Mouse (Mus musculus) left cerebral cortex, postnatal 25 days (tissue): ENCODE data around the gene Gm44502. TPM values are rescaled to one million over a fixed set of nuclear protein-coding genes. Genes with fewer than 3 reads are reported as not detected.
A peak's percentile ranks its signal among the peaks of the same experiment; 100 is the strongest.
"Not testable (repeated sequence)": the region's sequence is repeated elsewhere in the genome, so short reads cannot be mapped to it uniquely, and the experiment has no call there.

Source experiments
- DNase-seq, 2 experiments: peaks; one replicate each; pipeline ENCODE4 v3.0.0; 2022; ENCODE audit warnings: low spot score in 2 of 2, mixed read lengths in 1 of 2
- intact Hi-C: fragments of 180-260 bp; cut with DNase I; formaldehyde crosslinking; loops from one replicate; pipeline ENCODE4 v1.15.1; 2025
- total RNA-seq, 2 experiments: library from RNA; stranded (reverse); gene quantifications; 2 replicates each; pipeline ENCODE4 v1.2.3; 2021

The Gm44502 gene
- total RNA-seq, 2 experiments from 2014 or later = 0.80 TPM; not detected in 1

GRCm38 (mm10) chr15:89458942-89459341 is 29.4 kb upstream of the Gm44502 start:
- intact Hi-C loops = no loop called here
- DNase-seq = no peak

GRCm38 (mm10) chr15:89455642-89456041 is 26.1 kb upstream of the Gm44502 start:
- intact Hi-C loops = no loop called here
- DNase-seq = no peak

- no peak for DNase-seq
- intact Hi-C loops = no loop called here
Observed at GRCm38 (mm10) chr15:89454857-89455256, 25.4 kb upstream of the Gm44502 start.

GRCm38 (mm10) chr15:89453865-89454478 is 24.5 kb upstream of the Gm44502 start, which contains the start of gene Mapk8ip2:
Gene Mapk8ip2, plus strand, starts transcription at chr15:89453913.
- peak; percentile 72 to 74 for DNase-seq
- intact Hi-C loops = no loop called here

GRCm38 (mm10) chr15:89452906-89453864 is 23.7 kb upstream of the Gm44502 start:
- no peak for DNase-seq
- intact Hi-C loops = no loop called here

GRCm38 (mm10) chr15:89442486-89443070 is 13.1 kb upstream of the Gm44502 start:
- intact Hi-C loops = no loop called here
- DNase-seq = no peak

- intact Hi-C loops = no loop called here
- no peak for DNase-seq
Observed at GRCm38 (mm10) chr15:89435878-89436277, 6.4 kb upstream of the Gm44502 start.

- no peak for DNase-seq
- intact Hi-C loops = no loop called here
Observed at GRCm38 (mm10) chr15:89434136-89434535, 4.6 kb upstream of the Gm44502 start.

- intact Hi-C loops = no loop called here
Observed at GRCm38 (mm10) chr15:89432946-89433345, 3.5 kb upstream of the Gm44502 start.

GRCm38 (mm10) chr15:89431806-89432205 is 2.3 kb upstream of the Gm44502 start:
- DNase-seq = no peak
- intact Hi-C loops = no loop called here

More at GRCm38 (mm10) chr15:89432946-89433345, 3.5 kb upstream of the Gm44502 start:
- no peak for DNase-seq

- DNase-seq = no peak
- intact Hi-C loops = no loop called here
Observed at GRCm38 (mm10) chr15:89431271-89431670, 1.8 kb upstream of the Gm44502 start.

- DNase-seq, intact Hi-C loops: not testable (repeated sequence)
Observed at GRCm38 (mm10) chr15:89430771-89431170, 1.3 kb upstream of the Gm44502 start.

GRCm38 (mm10) chr15:89430341-89430740 is 845 bp upstream of the Gm44502 start:
- no peak for DNase-seq
- intact Hi-C loops = no loop called here

- DNase-seq = peak in 1 of 2 experiments; percentile 8
Observed at GRCm38 (mm10) chr15:89428821-89429351, 610 bp downstream of the Gm44502 start.

GRCm38 (mm10) chr15:89428136-89428790 is 1.2 kb downstream of the Gm44502 start:
- no peak for DNase-seq
- intact Hi-C loops = loop anchor here (2.0 kb wide), 1 partner anchor 49 kb away; the partner anchor contains the start of gene Arsa

More at GRCm38 (mm10) chr15:89428821-89429351, 610 bp downstream of the Gm44502 start:
- intact Hi-C loops = loop anchor here (1.0 to 2.0 kb wide), 2 partner anchors 48 to 74 kb away; partner anchors contain the start of genes Arsa, Lmf2 and Ncaph2

- no peak for DNase-seq
- intact Hi-C loops = no loop called here
Observed at GRCm38 (mm10) chr15:89426716-89427115, 2.8 kb downstream of the Gm44502 start.

GRCm38 (mm10) chr15:89425711-89426121 is 3.8 kb downstream of the Gm44502 start, which contains the start of gene Cpt1b:
Gene Cpt1b, minus strand, starts transcription at chr15:89425863.
- DNase-seq = no peak
- intact Hi-C loops = no loop called here

- DNase-seq = peak in 1 of 2 experiments; percentile 10
- intact Hi-C loops = no loop called here
Observed at GRCm38 (mm10) chr15:89424621-89425020, 4.9 kb downstream of the Gm44502 start.

GRCm38 (mm10) chr15:89421938-89422337 is 7.6 kb downstream of the Gm44502 start:
- no peak for DNase-seq
- intact Hi-C loops = no loop called here
